Mouse (Mus musculus) ES-E14 (cell line): ENCODE results near the gene Tesmin.

Experiments used
- CHD2 ChIP-seq: IDR thresholded peaks from 2 replicates; pipeline ENCODE4 v1.6.1; 2014; ENCODE audit warnings: mild to moderate bottlenecking, low read depth, low read length, inconsistent platforms
- MAFK ChIP-seq: IDR thresholded peaks from 2 replicates; pipeline ENCODE4 v1.6.1; 2014; ENCODE audit warnings: mild to moderate bottlenecking, low read depth, low read length, inconsistent platforms; ENCODE audit not compliant: insufficient read depth
- ZC3H11A ChIP-seq: IDR thresholded peaks from 2 replicates; pipeline ENCODE4 v1.6.1; 2012; ENCODE audit warnings: low read depth, mild to moderate bottlenecking, inconsistent platforms, low read length, borderline replicate concordance
- ZNF384 ChIP-seq: IDR thresholded peaks from 2 replicates; pipeline ENCODE4 v1.6.1; 2012; ENCODE audit warnings: low read depth, low read length, inconsistent platforms

GRCm38 (mm10) chr19:3451649-3452048 lies 63.0 kb downstream of the Tesmin start:
- TF ChIP-seq ZNF384 (no peak), MAFK (no peak), ZC3H11A (no peak), CHD2 (no peak)
